Mouse (Mus musculus) spleen, embryonic (tissue): ENCODE data around the gene Mob2.

Experiments used
- CTCF ChIA-PET: fragments of 350-600 bp; sonication (Branson Sonifier 250); formaldehyde crosslinking; loops from one replicate; lab custom pipeline; 2022; lab: Charles Lee

Mob2 gene

GRCm38 (mm10) chr7:142025926-142026325 is 34.9 kb downstream of the Mob2 start:
- CTCF ChIA-PET = no interaction called here

GRCm38 (mm10) chr7:142025196-142025595 is 35.7 kb downstream of the Mob2 start:
- CTCF ChIA-PET = no interaction called here

GRCm38 (mm10) chr7:142020827-142021226 is 40.0 kb downstream of the Mob2 start:
- CTCF ChIA-PET = no interaction called here

GRCm38 (mm10) chr7:142019699-142020098 is 41.2 kb downstream of the Mob2 start:
- CTCF ChIA-PET = interaction anchor here (0.9 kb wide), 1 partner anchor 18 kb away, joined by 3 read pairs; no protein-coding TSS in a partner anchor

- CTCF ChIA-PET = interaction anchor here (0.6 kb wide), 1 partner anchor 213 kb away, joined by 3 read pairs; no protein-coding TSS in a partner anchor
These were observed 44.3 kb downstream of the Mob2 start for GRCm38 (mm10) chr7:142016562-142016961.

GRCm38 (mm10) chr7:142001597-142002340 is 59.1 kb downstream of the Mob2 start:
- CTCF ChIA-PET = no interaction called here

- CTCF ChIA-PET = interaction anchor here (0.5 kb wide), 1 partner anchor 103 kb away, joined by 3 read pairs; no protein-coding TSS in a partner anchor
These were observed 60.2 kb downstream of the Mob2 start for GRCm38 (mm10) chr7:142000661-142001060.

- CTCF ChIA-PET = no interaction called here
These were observed 66.7 kb downstream of the Mob2 start for GRCm38 (mm10) chr7:141994121-141994520.

GRCm38 (mm10) chr7:141991183-141991582 is 69.7 kb downstream of the Mob2 start:
- CTCF ChIA-PET = no interaction called here

- CTCF ChIA-PET = no interaction called here
These were observed 72.5 kb downstream of the Mob2 start for GRCm38 (mm10) chr7:141988314-141988806.

GRCm38 (mm10) chr7:141981237-141981636 is 79.6 kb downstream of the Mob2 start:
- CTCF ChIA-PET = no interaction called here

GRCm38 (mm10) chr7:141979247-141979646 is 81.6 kb downstream of the Mob2 start:
- CTCF ChIA-PET = no interaction called here

- CTCF ChIA-PET = no interaction called here
These were observed 82.9 kb downstream of the Mob2 start for GRCm38 (mm10) chr7:141978003-141978402.

- CTCF ChIA-PET = no interaction called here
These were observed 87.8 kb downstream of the Mob2 start for GRCm38 (mm10) chr7:141972831-141973619.

GRCm38 (mm10) chr7:141966281-141966680 is 94.6 kb downstream of the Mob2 start:
- CTCF ChIA-PET = no interaction called here

GRCm38 (mm10) chr7:141962521-141962920 is 98.3 kb downstream of the Mob2 start:
- CTCF ChIA-PET = no interaction called here

GRCm38 (mm10) chr7:141961491-141961890 is 99.4 kb downstream of the Mob2 start:
- CTCF ChIA-PET = no interaction called here

GRCm38 (mm10) chr7:141960926-141961325 is 99.9 kb downstream of the Mob2 start:
- CTCF ChIA-PET = no interaction called here

- CTCF ChIA-PET = no interaction called here
These were observed 101.7 kb downstream of the Mob2 start for GRCm38 (mm10) chr7:141959133-141959532.
